In the genomic region with DNA sequence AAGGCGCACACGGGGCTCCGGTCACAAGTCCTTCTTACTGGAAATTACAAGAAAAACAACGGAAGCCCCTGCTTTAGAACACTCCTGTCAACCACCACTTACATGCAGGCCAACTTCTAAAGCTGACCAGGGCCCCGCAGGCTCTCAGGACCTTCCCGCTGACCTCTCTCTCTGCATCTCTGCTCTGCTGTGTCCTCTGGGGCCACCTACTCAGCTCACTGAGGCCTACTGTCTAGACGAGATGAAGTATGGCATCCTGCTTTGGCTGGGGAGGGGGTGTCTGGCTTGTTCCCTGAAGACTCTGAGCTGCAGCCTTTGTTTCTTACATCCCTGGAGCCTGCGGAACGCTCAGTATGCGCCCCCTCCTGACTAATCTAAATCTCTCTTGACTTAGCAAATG, we compare ENCODE assay signal across 10 mouse cellular contexts.
A peak's percentile ranks its signal among the peaks of the same experiment; 100 is the strongest.
DNase-seq lines count a peak whose midpoint lies in the region; ATAC-seq and TF ChIP-seq lines count a peak whose summit lies in the region.
"Had no signal": no experiment of that assay in that cellular context is flagged by ENCODE, and none has a peak within 500 bp of the region (broad histone marks: within the 10 kb centered on the region; RNA-seq: fewer than 3 reads in every experiment).

No protein-coding gene starts in this region.

- TF ChIP-seq CTCF in liver, adult 2 months (IDR thresholded peaks at IDR 0.05; ENCODE audit: low read depth, low read length), result no peak
- no peak for TF ChIP-seq CTCF in left cerebral cortex, adult 2 months (IDR thresholded peaks at IDR 0.05)

- no peak overlapping the region for H3K4me2 ChIP-seq in embryonic facial prominence, embryonic 15.5 days (replicated peaks)
- H3K4me2 ChIP-seq in neural tube, embryonic 15.5 days, result no peak overlapping the region

- no peak overlapping the region for H3K9ac ChIP-seq in liver, adult 2 months (ENCODE audit: low read depth, low read length)
- no peak overlapping the region for H3K9ac ChIP-seq in embryonic facial prominence, embryonic 15.5 days
- no peak overlapping the region for H3K9ac ChIP-seq in neural tube, embryonic 15.5 days (replicated peaks)

- H3K27ac ChIP-seq in liver, adult 2 months (replicated peaks; ENCODE audit: insufficient read depth, low read depth, low read length), result peak overlapping the region; percentile 14; the same call in 1 of the 2 replicates
- peak overlapping the region; percentile 77 for H3K27ac ChIP-seq in embryonic facial prominence, embryonic 15.5 days (replicated peaks)
- peak overlapping the region; percentile 93 for H3K27ac ChIP-seq in limb, embryonic 10.5 days
- peak overlapping the region; percentile 23; the same call in 1 of the 2 replicates for H3K27ac ChIP-seq in neural tube, embryonic 15.5 days (replicated peaks)
- no peak overlapping the region for H3K27ac ChIP-seq in left cerebral cortex, adult 2 months

- H3K4me3 ChIP-seq in liver, adult 2 months (ENCODE audit: insufficient read depth, low read depth, low read length), result no peak overlapping the region
- no peak overlapping the region for H3K4me3 ChIP-seq in embryonic facial prominence, embryonic 15.5 days (replicated peaks)
- H3K4me3 ChIP-seq in limb, embryonic 10.5 days, result peak overlapping the region; percentile 20
- H3K4me3 ChIP-seq in neural tube, embryonic 15.5 days (replicated peaks), result no peak overlapping the region
- no peak overlapping the region for H3K4me3 ChIP-seq in left cerebral cortex, adult 2 months
- H3K4me3 ChIP-seq: myocyte had no signal

- intact Hi-C loops in left cerebral cortex, adult 2 months (cut with DNase I), result no loop called here

- peaks cover 6% of the 10 kb centered on the region; the same call in 1 of the 2 replicates for H3K79me2 ChIP-seq in liver, adult 2 months (ENCODE audit: control insufficient read depth, insufficient read depth, low read length)

- WGBS in liver, adult 2 months, result 84% methylated on average over 10 of the region's 10 CpGs
- 29% methylated on average over 10 of the region's 10 CpGs for WGBS in embryonic facial prominence, embryonic 15.5 days
- WGBS in limb, embryonic 10.5 days, result 22% methylated on average over 10 of the region's 10 CpGs
- WGBS in neural tube, embryonic 15.5 days, result 33% methylated on average over 10 of the region's 10 CpGs

- H3K27me3 ChIP-seq in liver, adult 2 months (ENCODE audit: control insufficient read depth, insufficient read depth, low read length), result no peaks in the 10 kb centered on the region
- no peaks in the 10 kb centered on the region for H3K27me3 ChIP-seq in embryonic facial prominence, embryonic 15.5 days
- H3K27me3 ChIP-seq in limb, embryonic 10.5 days (ENCODE audit: low read depth, poor library complexity, severe bottlenecking), result no peaks in the 10 kb centered on the region
- H3K27me3 ChIP-seq in neural tube, embryonic 15.5 days (replicated peaks), result no peaks in the 10 kb centered on the region

- no peak for ATAC-seq in embryonic facial prominence, embryonic 15.5 days (ENCODE audit: insufficient number of reproducible peaks, low FRiP score, low TSS enrichment, low read depth)
- 0 out of 2 replicates have a peak, but pooled peaks have one; percentile 35 for ATAC-seq in neural tube, embryonic 15.5 days (ENCODE audit: low FRiP score)
- ATAC-seq in inflammation-experienced regulatory T-cells, adult 6 months, result no peak

- H3K9me3 ChIP-seq in embryonic facial prominence, embryonic 15.5 days (replicated peaks), result no peaks in the 10 kb centered on the region
- H3K9me3 ChIP-seq in limb, embryonic 10.5 days (replicated peaks), result no peaks in the 10 kb centered on the region
- H3K9me3 ChIP-seq in neural tube, embryonic 15.5 days (replicated peaks), result no peaks in the 10 kb centered on the region

- DNase-seq in liver, adult 2 months (ENCODE audit: extremely low read depth, low read depth, low spot score), result no peak
- DNase-seq in liver, result no peak
- DNase-seq in limb, embryonic 10.5 days (ENCODE audit: low spot score), result peak; percentile 63
- no peak for DNase-seq in urinary bladder, adult 18-20 months (ENCODE audit: low spot score in 2 of 2)
- no peak for DNase-seq in left cerebral cortex, adult 2 months (ENCODE audit: extremely low spot score in 1 of 2, low spot score in 2 of 2)
- DNase-seq: cerebellum, postnatal 14 days had no signal

- no peak for TF ChIP-seq POLR2A in liver, adult 2 months (IDR thresholded peaks at IDR 0.05; ENCODE audit: extremely low read depth, insufficient read depth, low read length)

- H3K36me3 ChIP-seq in liver, adult 2 months (ENCODE audit: control insufficient read depth, insufficient read depth, low read length), result no peaks in the 10 kb centered on the region
- peaks cover 9% of the 10 kb centered on the region; the same call in 1 of the 2 replicates for H3K36me3 ChIP-seq in embryonic facial prominence, embryonic 15.5 days
- peaks cover 38% of the 10 kb centered on the region for H3K36me3 ChIP-seq in limb, embryonic 10.5 days
- no peaks in the 10 kb centered on the region for H3K36me3 ChIP-seq in neural tube, embryonic 15.5 days

- peaks cover 26% of the 10 kb centered on the region for H3K4me1 ChIP-seq in liver, adult 2 months (ENCODE audit: control insufficient read depth, insufficient read depth, low read length)
- H3K4me1 ChIP-seq in embryonic facial prominence, embryonic 15.5 days, result peaks cover 43% of the 10 kb centered on the region
- peaks cover 67% of the 10 kb centered on the region for H3K4me1 ChIP-seq in limb, embryonic 10.5 days
- peaks cover 16% of the 10 kb centered on the region for H3K4me1 ChIP-seq in neural tube, embryonic 15.5 days
